22 mouse cellular contexts compared by ENCODE assay signal in genomic region chr8:54375373-54376098, GRCm38 (mm10).
DNase-seq lines count a peak whose midpoint lies in the region; TF ChIP-seq lines count a peak whose summit lies in the region.
"Had no signal": no experiment of that assay in that cellular context is flagged by ENCODE, and none has a peak within 500 bp of the region (broad histone marks: within the 10 kb centered on the region; RNA-seq: fewer than 3 reads in every experiment).

No protein-coding gene starts in this region.

- 15% methylated on average over 3 of the region's 3 CpGs for WGBS in heart, adult 2 months

- H3K4me1 ChIP-seq in heart, adult 2 months (ENCODE audit: control insufficient read depth, insufficient read depth, low read length), result no peaks in the 10 kb centered on the region; the same call in 1 of the 2 replicates
- H3K4me1 ChIP-seq: hindbrain, embryonic 13.5 days; limb, embryonic 15.5 days; liver, embryonic 15.5 days; midbrain, embryonic 12.5 days; neural tube, embryonic 12.5 days; stomach, embryonic 15.5 days had no signal

- TF ChIP-seq EP300 in heart, adult 2 months (IDR thresholded peaks at IDR 0.05; ENCODE audit: insufficient read depth, low read depth, low read length), result no peak

- H3K36me3 ChIP-seq in heart, adult 2 months (ENCODE audit: control insufficient read depth, insufficient read depth, low read length), result peaks cover 2% of the 10 kb centered on the region; the same call in 1 of the 2 replicates
- H3K36me3 ChIP-seq: hindbrain, embryonic 13.5 days; limb, embryonic 15.5 days; liver, embryonic 15.5 days; midbrain, embryonic 12.5 days; neural tube, embryonic 12.5 days; stomach, embryonic 15.5 days had no signal

- no peaks in the 10 kb centered on the region for H3K79me2 ChIP-seq in heart, adult 2 months (replicated peaks; ENCODE audit: control insufficient read depth, insufficient read depth, low read length)

- H3K27ac ChIP-seq in heart, adult 2 months, result no peak overlapping the region; the same call in 1 of the 2 replicates
- H3K27ac ChIP-seq: hindbrain, embryonic 13.5 days; limb, embryonic 15.5 days; liver, embryonic 15.5 days; midbrain, embryonic 12.5 days; neural tube, embryonic 12.5 days; stomach, embryonic 15.5 days had no signal

- no peaks in the 10 kb centered on the region for H3K27me3 ChIP-seq in heart, adult 2 months (ENCODE audit: control insufficient read depth, insufficient read depth, low read length)
- H3K27me3 ChIP-seq: CH12.LX; hindbrain, embryonic 13.5 days; limb, embryonic 15.5 days; liver, embryonic 15.5 days; midbrain, embryonic 12.5 days; neural tube, embryonic 12.5 days; stomach, embryonic 15.5 days had no signal

- no peak overlapping the region for H3K4me3 ChIP-seq in heart, adult 2 months
- H3K4me3 ChIP-seq: erythroblast, embryonic 14.5 days; hindbrain, embryonic 13.5 days; limb, embryonic 15.5 days; liver, embryonic 15.5 days; midbrain, embryonic 12.5 days; neural tube, embryonic 12.5 days; stomach, embryonic 15.5 days had no signal

- TF ChIP-seq CTCF in heart, adult 2 months (IDR thresholded peaks at IDR 0.05), result no peak
- TF ChIP-seq CTCF in brain, embryonic 14.5 days (IDR thresholded peaks at IDR 0.05; ENCODE audit: borderline replicate concordance, extremely low read depth, insufficient read depth, insufficient read length), result no peak

- intact Hi-C loops in heart, adult 2 months (cut with DNase I), result no loop called here

- no peak overlapping the region for H3K9ac ChIP-seq in heart, adult 2 months (ENCODE audit: low read depth, low read length)
- H3K9ac ChIP-seq: hindbrain, embryonic 13.5 days; limb, embryonic 15.5 days; liver, embryonic 15.5 days; midbrain, embryonic 12.5 days; neural tube, embryonic 12.5 days; stomach, embryonic 15.5 days had no signal

- DNase-seq in heart, adult 9 months (ENCODE audit: low spot score in 2 of 2), result peak; percentile 3 to 11
- DNase-seq in heart, adult 2 months, result no peak
- DNase-seq in kidney, postnatal 14 days, result peak; percentile 3
- no peak for DNase-seq in kidney, adult 9 months
- peak; percentile 6 for DNase-seq in brain, embryonic 14.5 days (ENCODE audit: low read depth)
- DNase-seq in lung, postnatal 14 days, result peak; percentile 40
- no peak for DNase-seq in spleen, postnatal 36 days (ENCODE audit: low spot score in 2 of 2)
- DNase-seq: adrenal gland, postnatal 36 days; cerebellum, adult 2 months; gastrocnemius, postnatal 36 days; kidney, adult 8-10 months; layer of hippocampus, adult 9-11 months; right cerebral cortex, postnatal 25 days; thymus, adult 2 months had no signal

- no peak for TF ChIP-seq POLR2A in heart, adult 2 months (IDR thresholded peaks at IDR 0.05; ENCODE audit: insufficient read depth, low read depth, low read length)
- TF ChIP-seq POLR2A in brain, embryonic 14.5 days (IDR thresholded peaks at IDR 0.05; ENCODE audit: borderline replicate concordance, extremely low read depth, insufficient read depth, insufficient read length, poor library complexity, severe bottlenecking), result no peak

Comparison
In these comparisons a context has a peak if more than half of its experiments do, and no peak if none do; other contexts are left out.
1. DNase-seq: peak in heart, adult 9 months (2 of 2), kidney, postnatal 14 days (single experiment), brain, embryonic 14.5 days (single experiment) and lung, postnatal 14 days (single experiment); none in heart, adult 2 months (0 of 2), kidney, adult 9 months (single experiment) and spleen, postnatal 36 days (0 of 2).